Mouse (Mus musculus) CH12F3 (cell line): ENCODE measurements at regions not wholly inside any gene's neighbourhood (a gene's known extent, or its start where the extent isn't known, plus 50 kb on each side); places are given as distances from the start of the nearest gene placed in this dataset.

ENCODE experiments used
- in situ Hi-C: fragments of 300-500 bp; cut with MboI; formaldehyde crosslinking; loops from 2 replicates; pipeline ENCODE4 v1.14.3; 2020; ENCODE audit warnings: low sequenced_read_pairs

GRCm38 (mm10) chr11:71498299-71498698 is 251.4 kb upstream of the Wscd1 start:
- in situ Hi-C loops: no loop called here

GRCm38 (mm10) chr11:71502156-71502555 is 247.6 kb upstream of the Wscd1 start:
- in situ Hi-C loops: no loop called here

GRCm38 (mm10) chr11:71512271-71513066 is 237.3 kb upstream of the Wscd1 start:
- in situ Hi-C loops: no loop called here

GRCm38 (mm10) chr11:71513067-71513350 is 236.7 kb upstream of the Wscd1 start:
- in situ Hi-C loops: no loop called here

- in situ Hi-C loops: no loop called here
Observed at GRCm38 (mm10) chr11:71515264-71515663, 234.5 kb upstream of the Wscd1 start.

- in situ Hi-C loops: no loop called here
Observed at GRCm38 (mm10) chr11:71517377-71517776, 232.3 kb upstream of the Wscd1 start.

- in situ Hi-C loops: no loop called here
Observed at GRCm38 (mm10) chr11:71527691-71528090, 222.0 kb upstream of the Wscd1 start.

- in situ Hi-C loops: no loop called here
Observed at GRCm38 (mm10) chr11:71528588-71528987, 221.1 kb upstream of the Wscd1 start.

- in situ Hi-C loops: no loop called here
Observed at GRCm38 (mm10) chr11:71541178-71541845, 208.4 kb upstream of the Wscd1 start.

- in situ Hi-C loops: no loop called here
Observed at GRCm38 (mm10) chr11:71557412-71557811, 192.3 kb upstream of the Wscd1 start.

- in situ Hi-C loops: no loop called here
Observed at GRCm38 (mm10) chr11:71564831-71565230, 184.9 kb upstream of the Wscd1 start.

GRCm38 (mm10) chr11:71576801-71577200 is 172.9 kb upstream of the Wscd1 start:
- in situ Hi-C loops: no loop called here

- in situ Hi-C loops: no loop called here
Observed at GRCm38 (mm10) chr11:71581775-71582174, 167.9 kb upstream of the Wscd1 start.

- in situ Hi-C loops: no loop called here
Observed at GRCm38 (mm10) chr11:71591014-71591413, 158.7 kb upstream of the Wscd1 start.

- in situ Hi-C loops: no loop called here
Observed at GRCm38 (mm10) chr11:71594250-71594847, 155.4 kb upstream of the Wscd1 start.

- in situ Hi-C loops: no loop called here
Observed at GRCm38 (mm10) chr11:71597709-71598108, 152.0 kb upstream of the Wscd1 start.

- in situ Hi-C loops: no loop called here
Observed at GRCm38 (mm10) chr11:71610782-71611181, 138.9 kb upstream of the Wscd1 start.

GRCm38 (mm10) chr11:71615526-71615925 is 134.2 kb upstream of the Wscd1 start:
- in situ Hi-C loops: no loop called here

- in situ Hi-C loops: no loop called here
Observed at GRCm38 (mm10) chr11:71625501-71626191, 124.1 kb upstream of the Wscd1 start.

GRCm38 (mm10) chr11:71636111-71636510 is 113.6 kb upstream of the Wscd1 start:
- in situ Hi-C loops: no loop called here

GRCm38 (mm10) chr11:71636785-71637184 is 112.9 kb upstream of the Wscd1 start:
- in situ Hi-C loops: no loop called here

GRCm38 (mm10) chr11:71642886-71643285 is 106.8 kb upstream of the Wscd1 start:
- in situ Hi-C loops: no loop called here
